Mouse (Mus musculus) forebrain, embryonic 16.5 days (tissue): ENCODE results near the gene Gp9. TPM values are rescaled to one million over a fixed set of nuclear protein-coding genes. Genes with fewer than 3 reads are reported as not detected.

Experiments
- ATAC-seq: fragments of 200-750 bp; cut with Nextera tagmentation; 2 replicates; pipeline ENCODE4 v1.8.0; 2017; ENCODE audit warnings: mild to moderate bottlenecking, moderate library complexity
- H3K27ac ChIP-seq: fragments of 300-500 bp; sonication (generic); 2 replicates; pipeline ENCODE4 v1.5.1; 2014; ENCODE audit warnings: low read length, control low read depth
- H3K27me3 ChIP-seq: fragments of 300-500 bp; sonication (generic); replicated peaks from 2 replicates; pipeline ENCODE4 v1.6.1; 2014; ENCODE audit warnings: low read length; ENCODE audit not compliant: control insufficient read depth, insufficient read depth
- H3K36me3 ChIP-seq: fragments of 300-500 bp; sonication (generic); 2 replicates; pipeline ENCODE4 v1.6.1; 2014; ENCODE audit not compliant: control insufficient read depth, insufficient read depth
- H3K4me1 ChIP-seq: fragments of 300-500 bp; sonication (generic); replicated peaks from 2 replicates; pipeline ENCODE4 v1.6.1; 2014; ENCODE audit warnings: low read length; ENCODE audit not compliant: control insufficient read depth, insufficient read depth
- H3K4me2 ChIP-seq: fragments of 300-500 bp; sonication (generic); 2 replicates; pipeline ENCODE4 v1.6.1; 2014; ENCODE audit warnings: mild to moderate bottlenecking, low read length, control low read depth
- H3K4me3 ChIP-seq: fragments of 300-500 bp; sonication (generic); replicated peaks from 2 replicates; pipeline ENCODE4 v1.5.1; 2014; ENCODE audit warnings: mild to moderate bottlenecking, low read length, control low read depth
- H3K9ac ChIP-seq: fragments of 300-500 bp; sonication (generic); replicated peaks from 2 replicates; pipeline ENCODE4 v1.6.1; 2014; ENCODE audit warnings: low read depth, low read length, control low read depth
- H3K9me3 ChIP-seq: fragments of 300-500 bp; sonication (generic); 2 replicates; pipeline ENCODE4 v1.6.1; 2016; ENCODE audit warnings: low read length; ENCODE audit not compliant: control insufficient read depth
- WGBS: fragments of 180-500 bp; shearing (Covaris S2); extraction: QIAGEN DNeasy Blood & Tissue Kit; methylation state at CpG from one replicate; pipeline ENCODE4 v1.1.7; 2014; 5-methylcytosine and 5-hydroxymethylcytosine counted together
- polyA plus RNA-seq: library from polyadenylated mRNA; unstranded; fragments of >200 nt; fragmentation: Nextera tagmentation; extraction: Ambion mirVana; gene quantifications from 2 replicates; pipeline ENCODE4 v1.2.1, GENCODE M21; 2015

Gene Gp9
- polyA plus RNA-seq, 1 experiment from 2014 or later: 0.24 TPM

GRCm38 (mm10) chr6:87736923-87737322 is 40.9 kb upstream of the Gp9 start:
- Histone ChIP-seq H3K27me3 (peaks cover 23% of the 10 kb centered on the region), H3K4me1 (peaks cover 12% of the 10 kb centered on the region), H3K9me3 (no peaks in the 10 kb centered on the region), H3K27ac (no peak overlapping the region), H3K9ac (no peak overlapping the region), H3K4me3 (no peak overlapping the region), H3K4me2 (no peak overlapping the region), H3K36me3 (no peaks in the 10 kb centered on the region)
- 85% methylated on average over 4 of the region's 4 CpGs for WGBS
- no peak for ATAC-seq

DNA sequence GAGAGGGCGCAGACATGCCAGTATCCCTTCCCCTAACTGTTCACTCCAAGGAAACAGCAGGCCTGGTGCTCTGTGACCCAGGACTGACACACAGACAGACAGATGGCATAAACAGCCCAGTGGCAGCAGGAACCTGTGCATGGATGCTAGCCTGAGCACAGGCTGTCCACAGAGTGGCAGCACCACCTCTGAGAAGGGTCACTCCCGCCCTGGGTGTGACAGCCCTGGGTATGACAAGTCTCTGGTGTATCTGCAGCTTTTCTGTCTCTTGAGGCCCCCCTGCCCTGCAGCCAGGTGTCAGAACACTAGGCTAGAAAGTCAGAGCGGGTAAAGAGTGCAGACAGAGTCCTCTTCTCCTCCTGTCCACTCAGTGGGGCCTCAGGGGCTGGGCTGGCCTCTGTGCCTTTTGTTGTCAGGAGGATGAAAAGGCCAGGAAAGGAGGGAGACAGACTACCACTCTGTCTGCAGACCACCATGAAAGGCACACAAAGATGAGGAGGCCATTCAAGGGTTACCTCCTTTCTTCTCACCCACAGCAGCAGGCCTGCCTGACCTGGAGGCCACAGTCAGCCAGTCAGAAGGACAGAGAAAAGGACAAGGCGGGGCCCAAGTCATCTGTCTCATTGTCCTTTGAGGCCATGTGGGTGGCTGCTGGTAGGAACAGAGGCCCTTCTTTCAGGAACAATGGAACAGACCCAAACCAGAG is 39.8 kb upstream of the Gp9 start:
- no peak overlapping the region for H3K4me2 ChIP-seq
- H3K4me1 ChIP-seq: peaks cover under 1% of the 10 kb centered on the region; the same call in 1 of the 2 replicates
- H3K36me3 ChIP-seq: no peaks in the 10 kb centered on the region
- H3K4me3 ChIP-seq: no peak overlapping the region
- peaks cover 13% of the 10 kb centered on the region for H3K27me3 ChIP-seq
- no peak overlapping the region for H3K9ac ChIP-seq
- no peaks in the 10 kb centered on the region for H3K9me3 ChIP-seq
- ATAC-seq: no peak
- 37% methylated on average over 4 of the region's 4 CpGs for WGBS
- H3K27ac ChIP-seq: no peak overlapping the region

- Histone ChIP-seq H3K27ac (no peak overlapping the region), H3K4me2 (no peak overlapping the region), H3K9me3 (no peaks in the 10 kb centered on the region), H3K4me1 (no peaks in the 10 kb centered on the region), H3K4me3 (no peak overlapping the region), H3K27me3 (no peaks in the 10 kb centered on the region; the same call in 1 of the 2 replicates), H3K9ac (no peak overlapping the region), H3K36me3 (no peaks in the 10 kb centered on the region)
- 61% methylated on average over 6 of the region's 6 CpGs for WGBS
- ATAC-seq: no peak
Measured at GRCm38 (mm10) chr6:87739898-87740297, 38.0 kb upstream of the Gp9 start.

GRCm38 (mm10) chr6:87740496-87740895 is 37.4 kb upstream of the Gp9 start:
- Histone ChIP-seq H3K4me3 (no peak overlapping the region), H3K9me3 (no peaks in the 10 kb centered on the region), H3K4me2 (no peak overlapping the region), H3K27me3 (no peaks in the 10 kb centered on the region), H3K27ac (no peak overlapping the region), H3K9ac (no peak overlapping the region), H3K36me3 (no peaks in the 10 kb centered on the region), H3K4me1 (no peaks in the 10 kb centered on the region)
- no peak for ATAC-seq

DNA sequence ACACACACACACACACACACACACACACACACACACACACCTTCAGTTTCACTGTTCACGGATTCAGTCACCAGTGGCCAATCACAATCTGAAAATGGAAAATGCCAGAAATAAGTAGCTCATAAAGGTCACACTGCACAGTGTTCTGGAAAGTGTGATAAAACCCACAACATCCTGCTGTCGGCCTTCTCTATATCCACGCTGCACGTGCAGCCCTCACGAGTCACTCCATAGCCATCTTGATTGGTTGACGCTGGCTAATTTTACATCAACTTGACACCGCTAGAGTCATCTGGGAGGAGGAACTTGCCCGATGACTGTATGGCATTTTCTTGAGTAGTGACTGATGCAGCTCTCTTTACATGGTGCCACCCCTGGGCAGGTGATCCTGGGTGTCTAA is 35.9 kb upstream of the Gp9 start:
- Histone ChIP-seq H3K9me3 (no peaks in the 10 kb centered on the region), H3K9ac (no peak overlapping the region), H3K4me1 (no peaks in the 10 kb centered on the region), H3K36me3 (no peaks in the 10 kb centered on the region), H3K4me3 (no peak overlapping the region), H3K4me2 (no peak overlapping the region), H3K27me3 (no peaks in the 10 kb centered on the region), H3K27ac (no peak overlapping the region)
- no peak for ATAC-seq
- WGBS: 93% methylated on average over 8 of the region's 8 CpGs

GRCm38 (mm10) chr6:87742804-87743203 is 35.1 kb upstream of the Gp9 start:
- Histone ChIP-seq H3K4me1 (no peaks in the 10 kb centered on the region), H3K27me3 (no peaks in the 10 kb centered on the region), H3K36me3 (no peaks in the 10 kb centered on the region), H3K4me3 (no peak overlapping the region), H3K4me2 (no peak overlapping the region), H3K9ac (no peak overlapping the region), H3K9me3 (no peaks in the 10 kb centered on the region), H3K27ac (no peak overlapping the region)
- ATAC-seq: no peak
- 83% methylated on average over 5 of the region's 5 CpGs for WGBS

- Histone ChIP-seq H3K4me2 (no peak overlapping the region), H3K4me1 (no peaks in the 10 kb centered on the region), H3K9me3 (no peaks in the 10 kb centered on the region), H3K27me3 (no peaks in the 10 kb centered on the region), H3K27ac (no peak overlapping the region), H3K9ac (no peak overlapping the region), H3K36me3 (no peaks in the 10 kb centered on the region), H3K4me3 (no peak overlapping the region)
- 78% methylated on average over 5 of the region's 5 CpGs for WGBS
- ATAC-seq: no peak
Measured at GRCm38 (mm10) chr6:87743281-87743680, 34.6 kb upstream of the Gp9 start.

- Histone ChIP-seq H3K27me3 (no peaks in the 10 kb centered on the region), H3K27ac (no peak overlapping the region), H3K4me3 (no peak overlapping the region), H3K4me2 (no peak overlapping the region), H3K9me3 (no peaks in the 10 kb centered on the region), H3K36me3 (no peaks in the 10 kb centered on the region), H3K4me1 (no peaks in the 10 kb centered on the region), H3K9ac (no peak overlapping the region)
- no peak for ATAC-seq
- 90% methylated on average over 3 of the region's 3 CpGs for WGBS
Measured at GRCm38 (mm10) chr6:87744632-87745031, 33.2 kb upstream of the Gp9 start.

GRCm38 (mm10) chr6:87745301-87745700 is 32.6 kb upstream of the Gp9 start:
- ATAC-seq: no peak
- H3K9ac ChIP-seq: no peak overlapping the region
- WGBS: 45% methylated on average over 1 of the region's 1 CpGs

DNA sequence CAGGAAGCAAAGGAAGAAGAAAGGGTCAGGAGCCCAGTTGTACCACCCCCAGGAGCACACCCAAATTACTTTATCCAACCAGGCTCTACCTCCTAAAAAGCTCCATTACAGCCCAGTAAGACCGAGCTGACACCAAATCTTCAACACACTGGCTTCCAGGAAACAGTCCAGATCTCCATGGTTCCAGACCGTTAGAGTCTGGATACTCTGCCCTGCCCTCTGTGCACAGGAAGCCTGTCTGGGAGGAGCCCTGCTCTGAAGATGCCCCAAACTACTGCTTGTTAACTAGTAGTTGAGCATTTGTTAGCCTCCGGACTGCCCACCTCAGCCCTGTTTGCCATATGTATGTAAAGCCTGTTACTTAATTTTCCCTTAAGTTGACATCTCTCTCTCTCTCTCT is 31.8 kb upstream of the Gp9 start:
- Histone ChIP-seq H3K27me3 (no peaks in the 10 kb centered on the region), H3K9me3 (no peaks in the 10 kb centered on the region), H3K27ac (no peak overlapping the region), H3K4me1 (no peaks in the 10 kb centered on the region), H3K4me3 (no peak overlapping the region), H3K9ac (no peak overlapping the region), H3K36me3 (no peaks in the 10 kb centered on the region), H3K4me2 (no peak overlapping the region)
- ATAC-seq: no peak
- 81% methylated on average over 3 of the region's 3 CpGs for WGBS

More at GRCm38 (mm10) chr6:87745301-87745700, 32.6 kb upstream of the Gp9 start:
- Histone ChIP-seq H3K9me3 (no peaks in the 10 kb centered on the region), H3K27me3 (no peaks in the 10 kb centered on the region), H3K36me3 (no peaks in the 10 kb centered on the region), H3K4me1 (no peaks in the 10 kb centered on the region), H3K27ac (no peak overlapping the region), H3K4me2 (no peak overlapping the region), H3K4me3 (no peak overlapping the region)
